Mouse (Mus musculus) right cerebral cortex, postnatal 36 days (tissue): ENCODE measurements around the gene Hivep2.

Source experiments
- DNase-seq, 2 experiments: peaks; one replicate each; pipeline ENCODE4 v3.0.0; 2022; ENCODE audit warnings: low spot score in 2 of 2, mixed read lengths in 1 of 2

The Hivep2 gene

GRCm38 (mm10) chr10:14020253-14020652, 54.4 kb downstream of the Hivep2 start:
- no peak for DNase-seq

- no peak for DNase-seq
These were observed 59.1 kb downstream of the Hivep2 start for GRCm38 (mm10) chr10:14024971-14025370.

- DNase-seq: no peak
These were observed 61.9 kb downstream of the Hivep2 start for GRCm38 (mm10) chr10:14027751-14028150.

- no peak for DNase-seq
These were observed 63.1 kb downstream of the Hivep2 start for GRCm38 (mm10) chr10:14028956-14029355.

GRCm38 (mm10) chr10:14030458-14031035, 64.7 kb downstream of the Hivep2 start:
- DNase-seq: no peak

- no peak for DNase-seq
These were observed 66.7 kb downstream of the Hivep2 start for GRCm38 (mm10) chr10:14032532-14032931.

- no peak for DNase-seq
These were observed 68.2 kb downstream of the Hivep2 start for GRCm38 (mm10) chr10:14034046-14034445.

- no peak for DNase-seq
These were observed 68.9 kb downstream of the Hivep2 start for GRCm38 (mm10) chr10:14034790-14035189.

- DNase-seq: no peak
These were observed 69.7 kb downstream of the Hivep2 start for GRCm38 (mm10) chr10:14035607-14036006.

GRCm38 (mm10) chr10:14036472-14036871, 70.6 kb downstream of the Hivep2 start:
- no peak for DNase-seq

- DNase-seq: no peak
These were observed 72.2 kb downstream of the Hivep2 start for GRCm38 (mm10) chr10:14037977-14038489.

- DNase-seq: no peak
These were observed 75.0 kb downstream of the Hivep2 start for GRCm38 (mm10) chr10:14040716-14041470.

- DNase-seq: no peak
These were observed 75.7 kb downstream of the Hivep2 start for GRCm38 (mm10) chr10:14041606-14042005.

GRCm38 (mm10) chr10:14042539-14043348, 76.9 kb downstream of the Hivep2 start:
- DNase-seq: no peak

GRCm38 (mm10) chr10:14043349-14043710, 77.5 kb downstream of the Hivep2 start:
- DNase-seq: no peak

GRCm38 (mm10) chr10:14044046-14044782, 78.3 kb downstream of the Hivep2 start:
- DNase-seq: no peak

GRCm38 (mm10) chr10:14044783-14045392, 79.0 kb downstream of the Hivep2 start:
- DNase-seq: no peak

- no peak for DNase-seq
These were observed 79.9 kb downstream of the Hivep2 start for GRCm38 (mm10) chr10:14045745-14046144.

- no peak for DNase-seq
These were observed 80.3 kb downstream of the Hivep2 start for GRCm38 (mm10) chr10:14046171-14046651.

- DNase-seq: no peak
These were observed 81.1 kb downstream of the Hivep2 start for GRCm38 (mm10) chr10:14046935-14047334.

- DNase-seq: no peak
These were observed 81.8 kb downstream of the Hivep2 start for GRCm38 (mm10) chr10:14047661-14048060.
